Mouse (Mus musculus) adrenal gland, postnatal 0 days (tissue): ENCODE results near the gene Sptb. TPM values are rescaled to one million over a fixed set of nuclear protein-coding genes. Genes with fewer than 3 reads are reported as not detected.

ENCODE experiments used
- microRNA-seq: library from miRNA; unstranded; fragments of <30 nt; microRNA quantifications from one replicate; pipeline ENCODE4, GENCODE M21; 2016; ENCODE audit warnings: borderline replicate concordance; ENCODE audit not compliant: insufficient number of aligned reads
- polyA plus RNA-seq: library from polyadenylated mRNA; unstranded; fragments of >200 nt; fragmentation: Nextera tagmentation; extraction: Ambion mirVana; gene quantifications from 2 replicates; pipeline ENCODE4 v1.2.1, GENCODE M21; 2015

The Sptb gene
- polyA plus RNA-seq = 7.9 and 18.1 TPM in 2 replicates

GRCm38 (mm10) chr12:76710351-76711100 lies at the start of gene Sptb:
Sptb (minus strand) TSS chr12:76710547.

GRCm38 (mm10) chr12:76530580-76531139 lies 179.7 kb downstream of the Sptb start, which contains the start of gene Plekhg3:
Plekhg3 (plus strand) TSS chr12:76530891.

Small RNAs within 50 kb of the gene (microRNA-seq; reads per million reads assigned to microRNA genes)
- gene Mir5135 = not detected

Other genes with a start within 250 kb of the Sptb start
- gene Plekhg3, start 179.7 kb downstream of the Sptb start, polyA plus RNA-seq = 2.4 and 3.4 TPM in 2 replicates
- 314 and 386 TPM in 2 replicates for gene Churc1, start 55.0 kb upstream of the Sptb start, polyA plus RNA-seq
- gene Fntb, start 55.0 kb upstream of the Sptb start, polyA plus RNA-seq = 16.9 and 19.4 TPM in 2 replicates
- 0.49 TPM in 1 of 2 replicates, not detected in the other for gene Gpx2, start 85.0 kb upstream of the Sptb start, polyA plus RNA-seq
- 7.2 and 15.0 TPM in 2 replicates for gene Rab15, start 112.4 kb upstream of the Sptb start, polyA plus RNA-seq